Mouse (Mus musculus) bone marrow macrophage, adult 2 months (primary cell): ENCODE results near the gene Slc15a5.

Source experiments
- CTCF ChIP-seq: IDR thresholded peaks from 2 replicates; pipeline ENCODE4 v1.5.1; 2012; ENCODE audit warnings: low read depth, mild to moderate bottlenecking, low read length, moderate library complexity
- POLR2A ChIP-seq: IDR thresholded peaks from 2 replicates; pipeline ENCODE4 v1.6.1; 2012; ENCODE audit warnings: mild to moderate bottlenecking, low read depth, low read length, borderline replicate concordance

DNA sequence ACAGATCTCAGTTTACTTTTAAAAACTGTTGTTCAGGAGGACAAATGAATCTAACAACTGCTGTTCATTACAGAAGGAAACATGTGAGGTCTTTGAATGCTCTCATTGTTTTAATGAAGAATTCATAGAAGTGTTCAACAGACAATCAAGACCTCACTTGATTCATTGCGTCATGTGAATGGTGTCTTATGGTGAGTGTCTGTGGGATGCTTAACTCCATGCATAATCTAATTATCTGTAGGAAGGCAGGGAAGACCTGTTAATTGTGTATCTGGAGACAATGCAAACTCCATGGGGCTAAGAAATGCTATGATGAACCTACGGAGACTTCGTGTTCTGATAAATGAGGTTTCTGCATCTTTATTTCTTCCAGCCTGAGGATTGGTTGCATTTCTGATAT lies 103.7 kb downstream of the Slc15a5 start:
- TF ChIP-seq POLR2A, result no peak
- no peak for TF ChIP-seq CTCF
